Mouse (Mus musculus) layer of hippocampus, adult 11-12 months (tissue): ENCODE measurements around the gene Hus1.

ENCODE experiments used
- DNase-seq: peaks from one replicate; pipeline ENCODE4 v3.0.0; 2022; ENCODE audit warnings: low spot score

The Hus1 gene

DNA sequence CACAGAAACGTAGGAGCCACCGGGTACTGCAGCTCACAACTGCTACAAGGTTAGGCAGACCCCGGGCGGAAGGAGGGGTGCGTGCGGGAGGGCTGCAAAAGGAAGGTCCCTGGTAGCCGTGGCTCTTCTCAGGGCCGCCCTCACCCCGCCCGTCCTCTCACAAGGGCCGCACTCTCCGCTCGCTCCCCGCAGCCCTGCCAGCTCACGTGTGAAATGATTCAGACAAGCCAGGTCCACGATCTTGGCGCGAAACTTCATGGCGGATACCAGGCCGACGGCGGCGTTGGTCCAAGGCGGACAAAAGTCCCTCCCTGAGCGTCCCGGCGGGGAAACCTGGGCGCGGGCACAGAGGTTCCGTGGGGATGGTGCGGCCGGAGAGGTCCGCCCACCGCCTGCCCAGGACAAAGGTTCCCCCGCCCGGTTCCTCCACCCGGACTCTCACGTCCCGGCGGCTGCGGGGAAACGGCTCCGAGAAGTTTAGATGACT lies at the start of gene Hus1:
Gene Hus1 (minus strand): TSS at position 339 of the 487 bp plus-strand sequence.
- DNase-seq = peak; percentile 77

DNA sequence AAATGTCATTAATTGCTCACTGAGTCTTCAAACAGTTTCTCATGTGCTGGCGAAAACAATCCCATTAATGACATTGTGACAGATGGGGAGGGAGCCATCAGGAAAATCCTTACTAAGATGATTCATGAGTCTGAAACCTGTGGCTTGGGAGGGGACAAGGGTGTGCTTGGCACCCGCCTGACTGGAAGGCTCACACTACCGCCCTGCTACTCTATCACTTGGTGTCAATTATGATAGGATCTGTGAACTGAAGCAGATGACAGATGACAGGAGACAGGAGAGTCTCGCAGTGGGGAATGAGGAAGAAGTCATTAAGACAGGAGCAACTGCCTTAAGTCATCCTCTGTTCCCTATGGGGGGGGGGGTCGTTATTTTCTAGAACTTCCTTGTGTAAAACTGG lies 49.5 kb upstream of the Hus1 start:
- no peak for DNase-seq

DNA sequence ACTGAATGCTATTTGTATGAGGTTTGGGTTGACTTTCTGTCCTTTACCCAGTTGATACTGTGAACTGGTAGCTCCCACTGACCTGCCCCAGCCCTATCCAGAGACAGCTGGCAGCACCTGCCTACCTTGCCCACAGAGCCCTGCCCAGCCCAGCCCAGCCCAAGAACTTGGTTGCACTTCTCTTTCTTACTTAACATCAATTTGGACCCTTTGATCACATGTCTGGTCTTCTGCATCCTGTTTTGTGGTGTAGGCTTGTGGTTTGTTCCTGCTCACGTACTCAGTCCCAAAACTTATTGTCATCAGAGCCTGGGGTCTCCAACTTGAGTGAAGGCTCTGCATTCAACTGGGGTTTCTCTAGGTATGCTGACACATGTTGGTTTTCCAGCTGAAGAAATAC lies 49.0 kb upstream of the Hus1 start:
- DNase-seq = no peak

DNA sequence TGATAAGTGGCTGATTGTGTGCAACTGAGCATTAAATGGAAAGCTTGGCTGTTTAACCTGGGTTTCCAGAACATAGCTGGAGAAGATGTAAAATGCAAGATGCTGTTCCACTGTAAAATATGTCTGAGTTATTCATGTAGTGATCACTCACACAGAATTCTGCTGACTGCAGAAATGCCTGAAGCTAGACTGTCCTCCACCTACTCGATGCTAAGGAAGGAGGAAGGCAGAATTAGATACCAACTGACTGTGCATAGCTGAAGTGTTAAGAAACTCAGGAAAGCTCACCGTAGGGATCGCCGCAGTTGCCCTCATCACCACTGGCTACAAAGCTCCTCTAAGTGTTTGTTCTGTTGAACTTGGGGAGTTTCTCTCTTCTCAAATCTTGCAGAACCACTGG lies 46.7 kb upstream of the Hus1 start:
- DNase-seq = no peak

DNA sequence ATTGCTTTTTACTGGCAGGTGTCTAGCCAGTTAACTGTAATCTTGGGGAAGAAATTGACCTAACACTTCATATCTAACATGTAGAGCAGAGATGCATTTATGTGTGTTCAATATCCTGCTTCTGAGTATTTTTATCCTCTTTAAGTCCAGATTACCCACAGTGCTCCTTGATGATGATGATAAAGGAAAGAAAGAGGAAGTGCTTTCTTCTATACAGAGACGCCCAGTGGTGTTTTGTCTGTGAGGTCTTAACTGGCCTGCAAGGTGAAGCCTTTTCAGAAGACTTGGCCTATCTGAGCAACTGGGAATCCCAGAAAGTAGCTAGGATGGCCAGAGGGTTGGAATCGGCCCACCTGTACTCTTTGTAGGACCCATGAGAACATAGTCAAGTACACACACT lies 45.9 kb upstream of the Hus1 start:
- no peak for DNase-seq

DNA sequence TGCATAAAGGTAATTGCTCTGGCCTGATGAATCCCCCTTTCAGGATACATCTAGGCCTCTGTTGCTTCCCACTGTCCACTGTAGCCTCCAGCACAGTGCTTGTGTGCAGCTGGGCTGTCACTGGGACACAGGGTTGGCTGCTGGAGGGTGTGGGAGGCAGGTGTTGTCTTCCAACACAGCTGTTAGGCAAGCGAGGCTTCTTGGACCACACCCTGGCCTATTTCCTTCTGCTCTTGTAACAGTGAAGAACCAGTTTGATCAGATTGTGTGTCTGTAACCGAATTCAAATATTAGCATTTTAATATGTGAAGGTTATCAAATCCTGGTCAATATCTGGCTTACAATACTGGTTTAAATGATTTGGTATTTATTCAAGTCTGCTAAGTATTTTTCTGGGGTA lies 40.9 kb upstream of the Hus1 start:
- no peak for DNase-seq

DNA sequence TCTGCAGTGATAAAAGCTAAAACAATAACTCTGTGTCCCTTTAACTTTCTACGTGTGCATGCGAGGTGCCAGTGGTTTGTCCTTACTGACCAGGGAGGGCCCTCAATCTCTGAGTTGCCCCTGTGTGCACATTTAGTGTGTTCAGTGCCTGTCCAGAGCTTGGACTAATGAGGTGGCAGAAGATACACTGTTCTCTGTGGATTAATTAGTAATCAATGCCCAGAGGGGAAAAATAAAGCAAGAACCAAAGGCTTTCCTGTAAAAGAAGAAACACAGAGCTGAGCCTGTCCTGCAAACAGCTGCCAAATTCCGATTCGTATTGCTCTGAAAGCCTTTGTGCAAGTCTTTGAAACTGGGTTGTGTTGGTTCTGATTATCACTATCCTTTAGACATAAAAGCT lies 39.2 kb upstream of the Hus1 start:
- no peak for DNase-seq

DNA sequence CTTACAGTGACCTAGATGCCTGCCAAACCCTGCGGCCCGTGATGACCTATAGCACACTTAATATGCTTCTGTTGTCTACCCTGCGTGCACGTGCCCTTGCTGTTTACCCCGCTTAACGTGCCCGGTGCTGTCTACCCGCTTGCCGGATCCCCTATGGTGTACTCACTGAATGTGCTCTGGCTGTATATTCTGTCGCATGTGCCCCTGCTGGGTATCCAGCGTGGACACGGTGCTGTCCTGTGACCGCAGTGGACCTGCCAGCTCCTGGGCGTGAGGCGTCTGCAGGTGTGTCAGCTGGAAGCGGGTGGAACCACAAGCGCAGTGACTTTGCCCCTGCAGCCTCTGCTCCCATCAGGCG lies 37.7 kb upstream of the Hus1 start, which contains the start of gene Sun3:
Gene Sun3 (minus strand): TSS at position 289 of the 358 bp plus-strand sequence.
- no peak for DNase-seq

DNA sequence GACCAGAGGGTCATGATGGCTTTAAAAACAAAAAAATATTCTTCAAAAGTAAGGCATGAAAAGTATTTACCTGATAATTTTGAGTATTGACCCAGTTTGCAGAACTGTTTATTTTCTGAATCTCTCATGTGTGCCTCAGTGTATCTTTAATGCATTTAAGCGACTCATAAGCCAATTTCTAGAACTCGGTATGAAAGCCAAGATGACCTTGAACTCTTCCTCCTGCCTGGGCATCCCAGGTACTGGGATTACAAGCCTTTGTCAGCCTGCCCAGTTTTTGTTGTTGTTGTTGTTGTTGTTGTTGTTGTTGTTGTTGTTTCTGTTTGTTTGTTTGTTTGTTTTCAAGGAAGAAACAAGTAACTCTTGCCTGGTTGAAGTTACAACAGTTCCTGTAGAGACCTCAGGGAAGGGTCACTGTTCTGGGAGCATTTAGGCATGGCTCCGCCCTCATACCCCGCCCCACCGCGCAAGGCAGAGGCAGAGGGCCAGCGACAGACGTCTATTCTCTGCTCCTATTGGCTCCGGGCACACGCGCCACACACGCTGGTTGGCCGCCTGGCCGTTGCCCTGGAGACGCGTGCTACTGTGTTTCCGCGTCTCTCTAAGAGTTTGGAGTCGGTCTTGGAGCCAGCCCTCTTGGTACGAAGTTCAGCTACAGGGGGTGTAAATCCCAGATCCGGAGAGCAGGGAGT lies 37.2 kb upstream of the Hus1 start, which contains the start of gene Gm11992:
Gene Gm11992 (plus strand): TSS at position 584 of the 692 bp plus-strand sequence.
- peak; percentile 87 for DNase-seq

DNA sequence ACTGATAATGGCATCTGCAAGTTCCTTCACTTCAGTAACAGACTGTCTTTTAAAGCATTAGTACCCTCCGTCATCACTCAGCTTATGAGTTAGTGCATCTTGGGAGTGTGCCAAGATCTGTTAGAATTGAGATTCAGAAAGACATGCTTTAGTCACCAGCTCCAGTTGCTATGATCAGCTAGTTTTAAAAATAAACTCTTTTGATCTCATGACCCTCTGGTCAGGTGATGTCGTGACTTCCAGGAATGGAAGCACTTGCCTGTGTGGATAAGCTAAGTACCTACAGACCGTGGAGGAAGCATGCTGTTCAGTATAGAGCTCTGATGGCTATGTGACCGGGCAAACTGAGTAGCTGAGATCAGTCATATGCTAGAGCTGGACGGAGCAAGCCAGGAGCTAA lies 36.1 kb upstream of the Hus1 start:
- DNase-seq = peak; percentile 7

DNA sequence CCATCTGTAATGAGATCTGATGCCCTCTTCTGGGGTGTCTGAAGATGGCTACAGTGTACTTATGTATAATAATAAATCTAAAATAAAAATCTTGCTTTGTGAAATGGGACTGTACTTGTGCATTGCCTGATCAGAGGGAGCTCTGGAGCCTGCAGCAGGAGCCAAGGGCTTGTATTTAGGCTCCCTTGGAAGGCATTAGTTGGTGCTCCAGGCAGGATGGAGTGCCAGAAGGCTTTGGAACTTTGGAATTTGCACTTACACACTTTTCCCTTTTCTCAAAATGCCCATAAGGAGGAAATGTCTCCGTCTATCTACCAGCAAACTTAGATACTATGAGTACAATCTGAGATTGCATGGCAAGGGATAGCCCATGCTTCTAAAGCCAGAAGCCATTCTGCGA lies 35.6 kb upstream of the Hus1 start:
- no peak for DNase-seq

DNA sequence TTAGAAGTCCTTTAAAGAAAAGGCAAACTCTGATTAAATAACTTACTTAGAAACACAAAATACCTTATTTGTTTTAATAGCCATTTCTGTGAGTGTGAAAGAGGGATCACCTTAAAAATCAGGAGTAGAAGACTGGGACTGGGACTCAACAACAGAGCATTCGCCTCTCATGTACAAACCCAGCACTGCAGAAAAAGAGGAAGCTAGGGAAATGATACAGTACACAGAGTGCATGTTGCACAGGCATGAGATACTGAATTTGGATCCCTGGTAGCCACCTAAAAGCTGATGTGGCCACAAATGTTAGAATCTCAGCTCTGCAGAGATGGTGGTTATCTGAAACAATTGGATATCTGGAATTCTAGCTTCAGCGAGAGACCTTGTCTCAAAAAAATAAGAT lies 20.5 kb upstream of the Hus1 start:
- no peak for DNase-seq

DNA sequence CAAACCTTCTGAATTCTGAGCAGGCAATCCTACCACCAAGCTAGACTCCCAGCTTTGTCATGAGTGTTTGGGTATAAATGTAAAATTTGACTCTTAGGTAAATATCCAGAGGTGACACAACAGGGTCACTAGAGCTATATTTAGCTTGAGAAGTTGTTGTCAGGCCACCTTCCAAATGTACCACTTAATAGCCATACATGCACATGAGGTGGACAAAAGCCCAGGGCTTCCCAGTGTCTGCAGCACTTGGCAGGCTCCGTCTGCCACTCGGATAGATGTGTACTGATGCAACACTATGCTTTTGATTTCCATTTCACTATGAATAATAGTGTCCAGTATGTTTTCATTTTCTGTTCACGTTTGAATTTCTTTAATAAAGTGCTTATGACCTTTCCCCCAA lies 14.2 kb upstream of the Hus1 start:
- no peak for DNase-seq

DNA sequence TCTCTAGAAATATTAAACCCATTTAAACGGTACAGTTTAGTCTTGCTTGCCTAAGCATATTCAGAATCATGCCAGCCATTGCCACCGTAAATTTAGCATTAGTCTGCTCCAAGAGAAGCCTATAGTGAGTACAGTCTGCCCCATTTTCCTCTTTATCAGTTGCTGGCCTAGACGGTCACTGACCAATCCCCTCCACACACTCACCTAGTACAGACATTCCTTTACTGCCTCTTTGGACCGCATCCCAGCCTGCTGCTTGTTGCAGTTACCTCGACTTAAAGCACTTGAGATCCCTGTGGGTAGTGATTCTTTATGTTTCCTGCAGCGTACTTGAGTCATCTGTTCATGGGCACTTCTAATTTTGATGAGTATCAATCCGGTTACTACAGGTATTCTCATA lies 13.8 kb upstream of the Hus1 start:
- DNase-seq = no peak

DNA sequence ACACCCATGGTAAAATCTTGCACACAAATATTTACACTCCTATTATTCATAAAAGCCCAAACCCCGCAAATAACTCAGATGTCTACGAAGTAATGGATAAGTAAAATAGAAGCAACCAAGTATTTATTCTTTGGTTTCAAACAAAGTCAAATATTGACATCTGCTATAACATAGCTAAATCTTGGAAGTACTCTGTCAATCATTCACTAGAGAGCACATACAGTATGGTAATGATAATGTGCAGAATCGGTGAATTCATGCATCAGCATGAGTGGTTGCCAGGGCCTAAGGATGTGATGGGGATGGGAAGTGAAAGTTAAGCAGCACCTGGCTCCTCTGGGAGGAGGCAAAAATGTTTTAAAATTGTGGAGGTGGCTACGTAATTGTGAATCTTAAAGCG lies 9.2 kb upstream of the Hus1 start:
- no peak for DNase-seq

DNA sequence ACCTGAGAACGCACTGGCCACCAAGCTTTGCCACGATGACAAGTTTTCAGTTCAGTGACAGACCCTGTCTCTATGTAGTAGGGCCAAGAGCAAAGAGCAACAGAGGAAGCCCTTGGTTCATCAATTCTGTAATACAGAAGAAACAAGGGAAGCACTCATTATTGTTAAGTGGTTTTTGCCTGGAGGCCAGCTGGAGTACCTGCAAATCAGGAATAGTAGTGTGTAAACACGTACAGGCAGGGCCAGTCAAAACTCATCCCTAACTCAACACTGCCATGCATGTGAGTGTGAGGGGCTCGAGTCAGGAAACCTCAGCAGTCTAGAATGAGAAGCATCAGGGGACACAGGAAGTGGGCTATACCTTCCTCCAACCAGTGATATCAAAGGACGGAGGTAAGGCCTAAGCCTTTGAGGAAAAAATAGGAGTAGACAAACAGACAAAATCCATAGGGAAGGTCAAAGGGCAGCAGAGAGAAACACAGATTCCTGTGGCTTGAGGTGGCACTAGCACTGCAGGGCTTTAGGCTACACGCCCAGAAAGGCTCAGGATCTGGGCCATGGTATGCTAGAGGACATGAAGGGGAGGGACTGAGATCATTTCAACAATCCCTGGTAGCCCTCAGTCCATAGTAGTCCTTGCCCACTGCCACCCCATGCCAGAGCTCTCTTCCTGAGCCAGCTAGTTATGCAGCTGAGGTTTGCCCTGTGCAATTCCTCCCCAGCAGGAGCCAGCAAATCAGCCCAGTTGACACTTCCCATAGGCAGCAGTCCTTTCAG lies 7.7 kb upstream of the Hus1 start:
- no peak for DNase-seq

DNA sequence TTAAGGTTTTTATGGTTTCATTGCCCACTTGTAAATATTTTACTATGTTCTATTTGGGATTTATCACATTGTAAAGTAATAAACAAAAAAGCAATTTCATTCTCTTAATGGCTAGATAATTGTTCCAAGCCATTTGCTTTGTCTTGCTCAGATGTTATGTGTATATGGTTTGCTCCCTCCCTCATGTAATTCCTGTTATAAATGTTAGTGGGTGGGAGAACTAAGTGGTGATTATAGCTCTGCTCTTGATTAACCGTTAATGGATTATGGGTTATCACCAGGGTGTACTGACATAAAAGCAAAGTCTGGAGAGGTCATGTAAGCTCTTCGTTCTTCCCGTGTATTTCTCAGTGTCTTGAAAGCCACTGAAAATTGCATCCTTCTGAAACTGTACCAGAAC lies 3.7 kb upstream of the Hus1 start:
- DNase-seq = no peak

DNA sequence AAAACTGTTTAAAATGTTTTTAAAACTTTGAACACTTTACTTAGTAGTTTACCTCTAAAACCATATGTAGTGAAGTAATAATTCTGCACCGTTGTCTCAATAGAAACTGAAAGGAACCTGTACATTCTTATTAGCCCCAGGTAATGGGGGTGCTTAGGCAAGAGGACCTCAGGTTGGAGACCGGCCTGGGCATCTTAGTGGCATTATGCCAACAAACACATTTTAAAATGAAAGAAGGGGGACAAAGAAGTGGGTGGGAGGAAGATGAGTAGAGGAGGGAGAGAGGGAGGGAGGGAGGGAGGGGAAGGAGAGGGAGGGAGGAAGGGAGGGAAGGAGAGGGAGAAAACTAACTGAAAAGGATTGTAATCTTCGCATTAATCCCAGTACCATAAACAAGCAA lies 357 bp upstream of the Hus1 start:
- DNase-seq = no peak

DNA sequence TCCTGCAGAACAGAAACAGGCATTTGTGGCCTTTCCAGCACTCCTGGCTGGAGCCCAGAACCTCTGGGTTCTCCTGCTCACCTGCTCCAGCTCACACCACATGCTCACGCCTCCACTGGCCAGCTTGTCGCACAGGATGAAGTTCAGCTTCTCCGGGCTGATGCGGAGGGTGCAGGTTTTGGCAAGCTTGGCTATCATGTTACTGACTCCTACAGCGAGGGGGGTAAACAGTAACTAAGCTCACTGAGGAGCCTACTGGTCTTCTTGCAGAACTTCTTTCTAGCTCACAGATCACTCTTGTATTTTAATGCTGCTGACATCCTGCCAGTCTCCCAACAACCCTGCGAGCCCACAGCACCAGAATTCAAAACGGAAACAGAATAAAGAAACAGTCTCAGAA lies 575 bp downstream of the Hus1 start:
- no peak for DNase-seq

DNA sequence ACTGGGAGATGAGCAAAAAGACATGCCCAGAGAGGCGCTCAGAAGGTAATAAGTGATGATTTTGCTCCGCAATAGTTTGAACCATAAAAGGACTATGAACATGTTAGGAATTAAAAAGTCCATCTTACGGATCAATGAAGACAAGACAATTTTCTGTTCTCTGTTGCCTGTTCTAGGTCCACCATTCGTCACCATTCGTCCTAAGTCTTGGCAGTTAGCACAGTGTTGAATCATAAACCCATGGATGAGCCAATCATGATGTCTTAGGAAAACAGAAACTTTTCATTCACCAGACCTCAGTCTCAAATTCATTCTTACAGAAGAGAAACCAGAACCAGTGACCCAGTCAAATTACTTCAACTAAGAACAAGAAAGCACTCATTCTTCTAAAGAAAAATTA lies 2.2 kb downstream of the Hus1 start:
- DNase-seq = no peak

DNA sequence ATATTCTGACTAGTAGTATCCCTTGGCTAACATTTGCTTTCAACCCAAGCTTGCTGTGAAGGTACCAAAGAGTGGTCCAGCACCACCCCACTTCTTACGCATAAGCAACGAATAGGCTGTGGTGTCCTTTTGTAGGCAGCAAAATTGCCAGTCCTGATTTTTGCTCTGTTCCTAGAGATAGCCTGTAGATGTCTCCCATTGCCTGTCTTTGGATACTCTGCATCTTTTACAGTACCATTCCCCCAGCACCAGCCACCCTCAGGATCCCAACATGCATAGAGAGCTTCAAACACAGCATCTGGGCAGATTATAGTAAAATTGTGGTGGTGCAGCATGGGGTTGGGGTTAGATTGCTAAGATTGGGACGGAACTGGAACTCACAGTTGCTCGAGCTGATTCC lies 22.9 kb downstream of the Hus1 start:
- no peak for DNase-seq

DNA sequence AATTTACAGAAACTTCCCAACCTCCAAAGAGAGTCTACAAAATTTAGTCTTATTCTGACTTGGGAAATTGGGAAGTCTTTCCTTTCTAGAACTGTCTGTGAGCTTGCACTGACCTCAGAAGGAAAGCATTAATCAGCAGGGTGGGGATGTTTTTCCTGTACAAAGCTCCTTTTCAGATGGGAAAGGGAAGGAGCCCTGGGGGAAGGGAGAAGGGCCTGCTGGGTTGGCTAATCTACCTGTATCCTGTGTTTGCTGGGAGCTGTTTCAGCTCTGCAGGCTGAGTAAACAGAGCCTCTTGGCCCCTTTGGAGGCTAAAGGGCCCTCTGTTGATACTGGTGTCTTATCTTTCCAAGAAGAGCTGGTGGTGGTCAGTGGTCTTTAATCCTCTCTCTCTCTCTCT lies 24.9 kb downstream of the Hus1 start:
- no peak for DNase-seq

DNA sequence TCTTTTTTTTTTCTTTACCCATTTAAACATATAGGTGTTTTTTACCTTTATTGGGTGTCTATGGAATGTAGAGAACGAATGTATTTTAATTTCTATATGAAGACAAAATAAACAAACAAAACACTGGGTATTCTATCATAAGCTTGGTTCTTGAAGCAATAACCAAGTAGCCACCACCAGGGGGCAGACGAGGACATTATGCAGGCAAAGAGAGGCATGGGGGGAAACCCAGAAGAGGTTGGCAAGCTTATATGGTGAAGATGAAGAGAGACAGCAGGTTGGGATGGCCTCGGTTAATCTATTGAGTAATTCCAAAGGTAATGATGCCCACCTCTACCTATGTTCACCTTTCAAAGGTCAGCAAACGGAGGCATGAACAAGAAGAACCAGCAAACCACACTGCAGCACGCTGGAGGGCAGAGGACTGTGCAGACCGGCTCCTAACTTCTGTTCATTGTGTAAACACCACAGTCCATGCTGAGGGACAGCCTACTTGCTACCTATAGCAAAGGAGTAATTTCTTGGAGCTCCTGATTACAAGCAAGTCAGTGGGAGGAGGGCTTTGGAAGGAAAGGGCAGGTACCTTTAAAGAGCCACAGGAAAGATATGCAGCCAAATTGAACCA lies 27.6 kb downstream of the Hus1 start:
- peak; percentile 78 for DNase-seq
